Mouse (Mus musculus) induced T-regulatory cell, adult 2 months (primary cell): ENCODE data around the gene Tcf7l1.

Experiments
- DNase-seq: peaks from one replicate; pipeline ENCODE4 v3.0.0-alpha.2; 2012; ENCODE audit warnings: low read depth

Gene Tcf7l1

DNA sequence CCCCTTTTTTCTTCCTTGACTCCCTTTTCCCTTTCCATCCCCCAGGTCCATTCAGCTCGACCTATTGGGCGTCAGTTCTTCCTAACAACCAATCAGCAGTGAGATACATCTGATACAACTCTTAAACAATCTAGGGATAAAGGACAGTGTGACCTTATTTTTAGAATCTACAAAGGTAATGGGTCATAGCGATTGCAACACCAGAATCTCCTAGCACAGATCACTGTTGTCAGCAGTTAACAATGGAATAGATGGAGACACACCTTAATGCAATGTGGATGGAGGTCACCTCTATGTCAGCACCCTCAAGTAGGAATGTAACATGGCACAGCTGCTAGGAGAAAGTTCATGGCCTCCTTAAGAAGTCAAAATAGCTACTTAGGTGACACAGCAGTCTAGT, 166.1 kb downstream of the Tcf7l1 start:
- DNase-seq, result no peak

DNA sequence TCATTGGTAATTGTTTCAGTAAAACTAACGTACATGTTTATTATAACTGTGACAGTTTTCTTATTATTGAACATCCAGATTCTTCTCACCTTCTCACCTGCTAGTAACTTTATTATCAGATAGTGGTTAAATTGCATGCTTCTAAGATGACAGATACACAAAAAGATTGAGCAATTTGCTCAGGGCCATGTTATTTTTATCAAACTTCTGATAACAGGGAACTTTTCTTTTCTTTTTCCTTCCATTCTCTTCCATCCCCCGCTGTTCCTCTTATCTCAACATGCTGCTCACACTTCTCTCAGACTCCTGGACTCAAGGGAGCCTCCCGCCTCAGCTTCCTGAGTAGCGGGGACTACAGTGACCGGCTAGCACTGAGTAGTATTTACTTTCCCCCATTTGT, 168.1 kb downstream of the Tcf7l1 start:
- DNase-seq, result no peak

DNA sequence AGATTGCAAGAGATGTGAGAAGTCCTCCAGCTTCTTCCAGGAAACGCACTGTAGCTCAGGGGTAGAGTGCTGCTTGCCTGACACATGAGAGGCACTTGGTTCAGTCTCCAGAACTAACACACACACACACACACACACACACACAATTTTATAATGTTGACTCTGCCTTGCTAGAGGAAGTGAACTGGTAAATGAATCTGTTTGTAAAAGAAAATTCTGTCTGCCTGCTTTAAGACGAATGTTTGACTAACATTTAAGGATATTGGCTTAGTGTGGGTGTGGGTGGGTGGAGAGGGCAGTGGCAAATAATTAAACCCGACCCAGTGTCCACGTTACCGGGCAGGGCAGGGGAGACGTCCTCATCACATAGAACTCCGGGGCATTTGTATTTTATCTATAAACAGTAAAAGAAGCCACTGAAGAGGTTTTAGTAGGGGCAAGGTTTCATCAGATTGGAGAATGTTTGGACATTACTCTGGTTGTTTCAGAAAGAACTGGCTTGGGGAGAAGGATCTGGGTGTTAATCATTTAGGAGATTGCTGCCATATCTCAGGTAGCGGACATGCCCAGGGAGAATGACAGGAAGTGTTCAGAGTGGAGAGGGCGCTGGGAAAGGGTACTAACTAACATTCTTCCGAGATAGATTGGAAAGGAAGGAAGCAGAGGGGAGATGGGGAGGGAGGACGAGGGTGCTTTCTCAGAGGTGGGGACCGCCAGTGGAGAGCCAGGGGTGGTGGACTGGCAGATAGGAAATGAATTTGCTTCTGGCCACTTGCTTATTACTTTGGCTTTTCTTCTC, 169.1 kb downstream of the Tcf7l1 start:
- no peak for DNase-seq

DNA sequence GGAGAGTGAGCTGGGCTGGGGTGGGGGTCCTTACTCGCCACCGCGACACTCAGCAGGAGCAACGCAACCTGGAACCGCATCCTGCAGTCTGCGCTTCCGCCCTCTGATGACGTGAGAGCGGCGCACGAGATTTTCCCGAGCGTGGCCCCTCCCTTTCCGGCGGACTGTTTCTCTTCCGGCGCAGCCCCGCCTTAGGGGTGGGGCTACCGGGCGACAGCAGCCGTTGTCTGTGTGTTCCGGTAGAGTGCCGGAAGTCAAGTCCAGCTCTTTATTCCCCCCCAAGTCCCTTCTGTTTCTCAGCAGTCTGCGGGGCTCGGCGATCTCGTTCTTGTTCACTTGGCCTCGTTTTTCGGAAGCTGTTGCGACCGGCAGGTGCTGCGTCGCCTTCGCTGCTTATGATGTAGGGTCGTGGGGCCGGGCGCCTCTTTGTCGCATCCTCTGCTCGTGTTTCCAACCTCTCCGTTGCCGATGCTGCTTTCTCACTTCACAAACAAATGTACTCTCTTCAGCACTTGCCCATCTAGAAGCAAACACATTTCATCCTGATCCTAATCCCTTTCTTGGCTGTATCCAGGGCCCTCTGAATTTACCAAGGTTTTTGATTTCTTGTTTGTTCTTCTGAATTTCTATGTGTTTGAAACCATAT, 172.3 kb downstream of the Tcf7l1 start, which contains the start of gene Tgoln1:
Gene Tgoln1 (minus strand): TSS at position 358 of the 646 bp plus-strand sequence.
- peak; percentile 98 for DNase-seq

DNA sequence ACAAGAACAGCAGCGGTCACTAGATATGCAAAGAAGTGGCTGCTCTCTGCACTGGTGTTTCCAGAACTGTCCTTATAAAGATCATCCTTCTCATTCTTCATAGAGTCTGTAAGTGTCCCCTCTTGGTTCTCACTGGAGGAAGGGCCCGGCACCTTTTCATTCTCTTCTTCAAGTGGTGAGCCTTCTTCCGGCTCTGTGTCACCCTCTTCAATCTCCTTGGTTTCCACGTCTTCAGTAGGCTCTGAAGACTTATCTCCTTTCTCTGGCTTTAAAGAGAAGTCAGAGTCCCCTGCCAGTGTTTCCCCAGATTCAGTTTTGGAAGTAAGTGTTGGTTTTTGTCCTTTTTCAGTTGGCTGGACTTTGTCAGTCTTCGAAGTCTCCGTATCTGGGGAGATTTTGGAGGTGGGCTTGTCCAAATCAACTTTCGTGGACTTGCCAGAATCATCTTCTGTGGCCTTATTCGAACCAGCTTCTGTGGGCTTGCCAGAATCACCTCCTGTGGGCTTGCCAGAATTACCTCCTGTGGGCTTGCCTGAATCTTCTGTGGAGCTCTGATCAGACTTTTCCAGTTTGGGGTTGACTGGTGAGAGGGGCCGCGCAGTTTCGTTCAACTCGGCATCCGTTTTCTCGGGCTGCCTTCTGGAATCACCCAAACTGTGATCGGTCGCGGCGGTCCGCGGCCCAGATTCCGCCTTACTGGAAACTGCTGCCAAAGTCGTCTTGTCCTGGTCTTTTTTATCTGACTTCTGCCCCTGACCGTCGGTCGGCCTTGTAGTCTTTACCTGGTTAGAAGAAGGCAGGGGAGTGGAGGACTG, 173.3 kb downstream of the Tcf7l1 start:
- peak; percentile 73 for DNase-seq

DNA sequence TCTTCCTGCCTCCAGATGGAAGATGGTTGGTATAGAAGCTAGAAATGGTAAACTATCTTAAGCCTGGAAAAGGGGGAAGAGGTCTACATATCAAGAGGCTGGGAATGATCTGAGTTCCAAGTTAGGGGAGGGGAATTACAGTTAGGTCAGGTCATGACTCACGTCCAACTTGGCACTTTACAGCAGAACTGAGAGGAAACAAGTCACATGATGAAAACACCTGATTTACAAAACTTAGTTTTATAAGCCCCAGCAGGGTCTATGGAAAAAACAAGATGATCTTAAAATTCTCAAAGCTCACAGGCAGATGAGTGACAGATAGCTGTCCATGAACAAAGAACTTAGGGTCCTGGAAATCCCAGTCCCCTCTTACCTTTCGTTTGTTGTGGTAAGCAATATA, 173.9 kb downstream of the Tcf7l1 start:
- DNase-seq, result peak; percentile 65

DNA sequence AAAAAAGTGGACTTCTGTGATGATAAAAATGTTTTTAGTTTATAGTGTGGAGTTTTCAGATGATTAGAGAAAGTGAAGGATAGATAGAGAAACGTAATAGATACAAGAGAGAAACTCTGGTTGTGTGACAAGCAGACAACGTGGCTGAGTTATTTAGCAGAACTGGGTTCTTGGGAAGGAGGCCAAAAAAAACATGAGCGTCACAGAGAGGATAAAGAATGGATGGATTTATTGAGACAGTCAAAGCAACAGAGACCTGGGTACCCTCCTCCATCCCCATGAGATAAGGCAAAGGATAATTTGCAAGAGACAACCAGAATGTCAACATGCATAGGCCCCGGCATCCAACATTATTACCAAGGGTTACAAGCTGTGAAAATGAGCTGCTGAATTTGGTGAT, 178.8 kb downstream of the Tcf7l1 start:
- no peak for DNase-seq

DNA sequence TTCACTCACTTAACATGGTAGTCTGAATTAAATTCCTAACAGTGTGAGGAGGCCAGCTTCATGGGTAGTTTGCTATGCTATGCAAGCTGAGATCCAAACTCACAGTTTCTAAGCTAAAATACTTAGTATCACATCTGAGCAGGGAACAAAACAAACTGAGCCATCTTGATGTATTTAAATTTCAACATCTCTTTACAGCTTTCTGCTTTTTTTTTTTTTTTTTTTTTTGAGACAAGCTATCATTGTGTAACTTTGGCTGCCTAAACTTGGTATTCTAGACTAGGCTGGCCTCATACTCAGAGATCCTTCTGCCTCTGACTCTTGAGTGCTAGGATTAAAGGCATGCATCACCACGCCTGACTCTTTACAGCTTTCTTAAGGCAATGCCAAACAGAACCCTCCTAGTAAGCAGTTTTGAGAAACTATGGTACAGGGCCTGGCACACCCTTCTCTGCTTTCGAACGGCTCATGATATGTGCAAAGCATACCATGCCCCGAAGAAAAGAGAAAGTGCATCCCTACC, 180.3 kb downstream of the Tcf7l1 start:
- DNase-seq, result no peak

DNA sequence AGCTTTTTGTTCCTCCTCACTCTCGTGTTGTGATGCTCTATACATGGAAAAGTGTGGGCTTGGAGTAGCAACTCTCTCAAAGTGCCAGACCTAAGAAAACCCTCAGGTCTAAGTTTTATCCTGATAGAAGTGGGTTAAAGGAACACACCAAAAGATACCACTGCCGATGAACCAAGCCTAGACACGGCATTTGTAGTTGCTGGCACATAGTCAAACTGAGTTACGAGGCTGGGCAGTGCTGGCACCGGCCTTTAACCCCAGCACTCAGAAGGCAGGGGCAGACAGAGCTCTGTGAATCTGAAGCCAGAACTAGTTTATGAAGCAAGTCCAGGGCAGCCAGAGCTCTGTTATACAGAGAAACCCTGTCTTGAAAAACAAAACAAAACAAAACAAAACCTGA, 181.4 kb downstream of the Tcf7l1 start:
- no peak for DNase-seq

DNA sequence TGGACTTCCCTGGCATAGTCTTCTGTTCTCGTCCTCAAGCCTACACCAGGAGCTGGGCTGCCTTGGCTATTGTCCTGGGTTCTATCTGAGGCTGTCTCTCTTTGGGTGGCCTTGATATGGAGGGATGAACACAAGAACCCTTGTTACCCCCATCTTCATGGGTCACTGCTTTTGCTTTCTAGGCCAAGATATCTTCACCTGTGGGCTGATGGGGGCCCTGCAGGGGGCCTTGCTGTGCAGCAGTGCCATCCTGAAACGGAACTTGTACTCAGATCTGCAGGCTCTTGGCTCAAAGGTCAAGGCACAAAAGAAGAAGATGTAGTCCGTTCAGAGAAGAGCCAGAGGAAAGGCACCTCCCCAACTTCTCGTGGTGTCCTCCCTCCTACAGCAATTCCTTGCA, 182.0 kb downstream of the Tcf7l1 start:
- DNase-seq, result no peak

DNA sequence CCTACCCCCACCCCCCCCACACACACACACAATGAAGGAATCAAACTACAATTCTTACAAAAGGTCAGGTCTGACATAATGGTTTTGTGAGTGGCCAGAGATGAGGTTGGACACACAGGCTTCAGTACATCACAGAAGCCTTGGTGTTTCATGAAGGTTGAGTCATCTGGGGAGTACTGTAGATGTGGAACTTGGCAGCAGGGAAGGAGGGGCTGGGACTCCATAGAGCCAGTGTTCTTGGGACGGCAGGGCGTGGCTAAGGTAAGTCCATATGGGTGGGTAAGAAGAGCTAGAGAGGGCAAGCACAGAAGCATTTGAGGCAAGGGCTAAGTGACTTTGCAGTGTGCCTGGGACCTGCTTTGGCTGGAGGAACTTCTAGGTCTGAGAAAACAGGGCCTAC, 185.0 kb downstream of the Tcf7l1 start:
- DNase-seq, result no peak

DNA sequence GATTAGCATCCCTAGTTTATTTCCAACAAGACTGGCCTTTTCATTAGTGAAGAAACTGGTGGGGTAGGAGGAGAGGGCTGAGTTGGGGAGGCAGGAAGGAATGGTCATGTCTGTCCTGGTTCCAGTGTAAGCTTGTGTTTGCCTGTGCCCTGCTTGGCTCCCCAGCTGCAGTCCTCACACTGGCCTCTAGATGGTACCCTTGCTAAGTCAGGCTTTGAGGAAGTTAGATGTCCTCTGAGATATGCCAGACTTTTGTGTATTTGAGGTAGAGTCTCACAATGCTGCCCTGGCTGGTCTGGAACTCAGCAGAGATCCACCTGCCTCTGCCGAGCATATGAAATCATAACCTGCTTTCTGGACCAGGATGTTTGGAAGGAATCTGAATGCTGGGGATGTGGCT, 187.3 kb downstream of the Tcf7l1 start:
- peak; percentile 90 for DNase-seq

DNA sequence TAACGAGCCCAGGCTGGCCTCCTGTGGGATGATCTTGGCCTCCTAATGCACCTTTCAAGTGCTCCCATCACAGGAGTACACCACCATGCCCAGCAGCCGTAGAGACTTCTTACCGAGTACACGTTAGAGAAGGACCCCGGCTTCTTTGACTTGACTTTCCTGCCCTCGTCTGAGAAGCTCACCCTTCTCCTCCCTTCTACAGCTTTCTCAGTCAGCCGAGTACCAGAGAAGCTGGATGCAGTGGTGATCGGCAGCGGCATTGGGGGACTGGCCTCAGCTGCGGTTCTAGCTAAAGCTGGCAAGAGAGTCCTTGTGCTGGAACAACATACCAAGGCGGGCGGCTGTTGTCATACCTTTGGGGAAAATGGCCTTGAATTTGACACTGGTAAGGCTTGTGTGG, 188.3 kb downstream of the Tcf7l1 start:
- DNase-seq, result no peak

DNA sequence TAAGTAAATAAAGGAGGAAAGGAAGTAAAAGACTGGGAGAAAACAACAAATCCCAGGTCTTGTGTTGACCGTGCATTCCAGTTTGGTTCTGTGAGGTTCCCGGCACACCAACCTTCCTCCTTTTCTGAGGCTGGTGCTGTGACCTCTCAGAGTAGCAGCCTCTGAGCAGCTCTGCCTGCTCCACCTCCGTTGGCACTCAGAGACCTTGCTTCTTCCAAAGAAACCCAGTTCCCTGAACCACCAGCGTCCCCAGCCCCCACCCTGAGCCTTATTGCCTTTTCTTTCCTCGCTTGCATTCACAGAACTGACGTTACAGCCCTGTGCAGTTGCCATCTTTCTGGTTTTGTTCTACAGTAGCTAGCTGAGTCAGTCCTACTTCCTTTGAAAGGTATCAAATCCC, 188.8 kb downstream of the Tcf7l1 start:
- DNase-seq, result no peak

DNA sequence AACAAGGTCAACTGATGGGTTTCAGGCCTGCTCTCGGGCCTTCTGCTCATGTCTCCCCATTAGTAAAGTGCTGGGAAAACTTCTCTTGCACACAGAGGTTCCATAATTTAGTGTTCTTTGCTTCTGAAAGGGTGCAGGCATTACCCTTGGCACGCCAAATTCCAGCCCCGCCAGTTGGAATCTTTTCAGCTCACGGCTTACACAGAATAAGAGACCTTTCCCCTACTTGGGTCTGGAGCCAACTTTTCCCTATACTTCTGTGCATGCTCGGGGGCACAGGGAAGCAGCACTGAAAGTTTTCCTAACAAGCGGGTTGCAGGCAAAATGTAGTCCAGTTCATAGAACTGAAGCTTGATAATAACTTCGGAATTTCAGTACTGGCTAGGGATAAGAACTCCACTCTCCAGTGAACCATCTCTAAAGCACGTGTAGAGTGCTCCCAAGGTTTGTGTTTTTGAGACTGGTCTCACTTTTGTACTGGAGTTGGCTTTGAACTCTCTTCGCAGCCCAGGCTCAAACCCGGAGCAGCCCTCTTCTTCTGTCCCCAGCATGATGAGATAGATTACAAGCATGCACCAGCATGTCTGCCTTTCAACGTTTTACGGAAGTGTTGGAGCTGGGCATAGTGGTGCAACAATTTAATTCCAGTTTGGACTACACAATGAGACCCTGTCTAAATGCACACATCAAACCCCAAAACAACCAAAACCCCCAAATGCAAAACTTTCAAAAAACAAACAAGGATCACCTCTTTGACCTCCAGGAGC, 190.1 kb downstream of the Tcf7l1 start:
- DNase-seq, result no peak

DNA sequence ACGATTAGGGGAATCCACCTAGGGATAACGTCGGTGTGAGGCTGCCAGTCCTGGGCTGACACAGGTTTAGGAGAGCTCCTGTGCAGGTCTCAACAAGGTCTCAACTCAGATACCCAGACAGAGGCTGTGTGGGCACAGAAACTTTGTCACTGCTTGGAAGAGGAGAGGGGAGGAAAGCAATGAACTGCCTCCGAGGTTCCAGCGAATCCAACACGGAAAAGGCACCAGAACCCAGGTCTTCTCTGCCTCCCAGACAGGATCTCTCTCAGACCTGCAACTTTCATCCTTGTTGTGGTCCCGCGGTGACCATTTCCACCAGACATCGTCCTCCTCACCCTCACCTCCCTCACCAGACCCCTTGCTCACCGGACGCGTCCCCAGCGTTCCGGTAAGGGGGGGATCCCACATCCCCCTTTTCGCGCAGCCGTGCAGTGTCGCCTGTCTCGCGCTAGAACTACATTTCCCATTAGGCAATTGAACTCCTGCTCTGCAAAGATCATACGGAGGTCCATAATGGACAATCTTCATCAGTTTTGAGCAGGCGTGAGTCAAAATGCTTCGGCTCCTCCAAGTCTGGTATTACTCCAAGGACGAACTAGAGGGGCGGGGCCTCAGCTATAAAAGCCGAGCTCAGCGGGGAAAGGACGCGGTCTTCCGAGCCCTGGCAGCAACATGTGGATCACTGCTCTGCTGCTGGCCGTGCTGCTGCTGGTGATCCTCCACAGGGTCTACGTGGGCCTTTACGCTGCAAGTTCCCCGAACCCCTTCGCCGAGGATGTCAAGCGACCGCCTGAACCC, 190.9 kb downstream of the Tcf7l1 start, which contains the start of the genes Elmod3 and Retsat:
Gene Elmod3 (minus strand): TSS at position 458 of the 798 bp plus-strand sequence.
Gene Retsat (plus strand): TSS at position 520 of the 798 bp plus-strand sequence.
- DNase-seq, result peak; percentile 94

DNA sequence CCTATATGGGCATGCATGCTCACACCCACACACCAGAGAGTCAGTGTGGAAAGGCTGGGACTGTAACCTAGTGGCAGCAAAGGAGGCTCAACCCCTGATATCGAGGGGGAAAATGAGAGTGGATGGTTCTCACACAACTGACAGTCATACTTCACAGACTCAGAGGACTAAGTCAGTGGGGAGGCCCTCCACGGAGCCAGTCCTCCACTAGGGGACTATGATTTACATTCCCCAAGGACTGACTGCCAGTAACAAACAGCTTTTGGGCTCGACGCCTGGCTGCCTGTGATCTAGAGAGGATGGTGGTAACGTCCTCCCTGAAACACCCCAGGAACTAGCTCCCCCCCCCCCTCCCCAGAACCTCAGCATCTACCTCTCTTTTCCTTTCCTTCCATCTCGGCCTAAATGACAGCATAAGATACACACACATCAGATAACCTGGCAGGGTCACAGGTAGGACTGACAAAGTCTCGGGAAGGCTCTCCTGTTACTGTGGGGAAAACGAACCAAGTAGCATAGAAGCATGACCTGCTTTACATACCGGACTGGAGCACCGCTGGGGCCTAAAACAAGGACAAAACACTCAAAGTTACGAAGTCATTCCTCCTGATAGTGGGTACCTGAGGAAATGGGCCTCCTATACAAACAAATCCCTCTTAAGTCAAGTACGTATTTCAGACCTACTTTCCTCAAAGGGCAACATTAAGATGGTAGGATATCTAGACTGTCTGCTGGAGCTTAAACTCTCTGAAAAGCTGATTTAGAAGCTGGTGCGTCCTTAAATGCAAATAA, 191.8 kb downstream of the Tcf7l1 start:
- DNase-seq, result no peak

DNA sequence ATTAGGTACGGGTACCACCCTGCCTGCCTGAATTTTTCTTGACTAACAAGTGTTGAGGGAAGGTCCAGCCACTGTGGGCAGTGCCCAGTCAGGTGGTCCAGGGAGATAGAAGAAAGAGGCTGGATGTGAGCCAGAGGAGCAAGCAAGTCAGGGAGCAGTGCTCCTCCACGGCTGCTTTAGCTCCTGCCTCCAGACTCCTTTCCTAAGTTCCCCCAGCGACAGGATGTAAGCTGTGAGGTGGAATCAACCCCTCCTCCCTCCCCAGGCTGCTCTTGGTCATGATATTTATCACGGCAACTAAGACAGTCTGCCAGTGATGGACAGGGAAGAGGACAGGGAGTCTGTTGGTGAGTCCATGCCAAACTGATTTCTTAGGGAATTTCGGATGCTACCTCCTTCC, 195.1 kb downstream of the Tcf7l1 start:
- DNase-seq, result no peak

DNA sequence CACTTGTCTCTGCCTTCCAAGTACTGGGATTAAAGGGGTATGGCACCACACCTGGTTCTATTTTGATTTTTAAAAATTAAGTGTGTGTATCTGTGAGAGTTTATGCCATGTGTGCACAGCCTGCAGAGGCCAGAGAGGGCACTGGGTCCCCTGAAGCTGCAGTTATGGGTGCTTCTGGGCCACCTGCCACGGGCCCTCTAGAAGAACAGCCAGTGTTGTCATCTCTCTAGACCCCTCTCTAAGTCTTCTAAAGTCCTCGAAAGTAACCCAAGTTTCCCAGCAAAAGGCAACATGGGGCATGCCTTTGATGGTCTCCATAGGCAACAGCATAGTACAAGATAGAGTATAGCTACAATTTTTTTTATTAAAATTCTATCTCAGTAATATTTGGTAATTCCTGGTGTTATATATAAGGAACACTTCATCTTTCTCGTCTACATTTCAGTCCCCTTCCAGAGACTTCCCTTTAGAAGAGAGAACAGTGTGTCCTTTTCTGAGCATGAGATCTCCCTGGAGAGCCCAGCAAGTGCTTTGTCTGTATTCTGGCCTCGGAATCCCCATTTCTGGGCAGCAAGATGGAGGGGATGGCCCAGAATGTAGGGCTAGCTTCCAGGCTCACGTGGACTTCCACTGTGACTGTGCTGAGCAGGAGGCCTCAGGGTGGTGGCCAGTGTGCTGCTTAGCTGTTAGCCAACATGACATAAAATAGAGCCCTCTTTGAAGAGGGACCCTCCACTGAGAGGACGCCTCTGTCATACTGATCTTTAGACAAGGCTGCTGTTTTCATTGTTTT, 195.8 kb downstream of the Tcf7l1 start:
- DNase-seq, result no peak
